ENCODE assay signal across 27 mouse cellular contexts in the genomic region with DNA sequence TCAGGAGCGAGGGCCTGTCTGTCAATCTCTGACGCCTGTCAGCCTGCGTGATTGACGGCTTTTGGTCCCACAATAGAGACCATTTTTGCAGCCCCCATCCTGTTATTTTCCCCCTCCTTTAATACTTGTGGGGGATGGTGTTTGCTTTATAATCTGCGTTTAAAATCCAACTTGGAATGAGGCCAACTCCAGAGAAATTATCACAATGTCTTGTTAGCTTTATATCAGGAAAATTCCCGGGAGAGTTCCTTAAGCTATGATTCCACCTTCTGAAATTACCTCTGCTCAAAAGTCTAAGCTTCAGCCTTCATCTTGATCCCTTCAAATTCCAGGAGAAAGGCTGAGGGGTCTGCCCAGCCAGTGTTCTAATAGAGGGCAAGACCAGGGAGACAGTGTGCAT.
DNase-seq lines count a peak whose midpoint lies in the region; ATAC-seq and TF ChIP-seq lines count a peak whose summit lies in the region.
"Had no signal": no experiment of that assay in that cellular context is flagged by ENCODE, and none has a peak within 500 bp of the region (broad histone marks: within the 10 kb centered on the region; RNA-seq: fewer than 3 reads in every experiment).

No protein-coding gene starts in this region.

- no peak overlapping the region for H3K27ac ChIP-seq in embryonic facial prominence, embryonic 14.5 days (replicated peaks; ENCODE audit: low read depth, low read length)
- H3K27ac ChIP-seq in embryonic facial prominence, embryonic 10.5 days (replicated peaks) = no peak overlapping the region
- H3K27ac ChIP-seq in forebrain, embryonic 14.5 days (ENCODE audit: low read depth, low read length) = no peak overlapping the region
- no peak overlapping the region for H3K27ac ChIP-seq in forebrain, postnatal 0 days (ENCODE audit: low read depth, low read length)
- H3K27ac ChIP-seq in hindbrain, postnatal 0 days = no peak overlapping the region
- H3K27ac ChIP-seq in hindbrain, embryonic 11.5 days (ENCODE audit: low read depth, low read length) = no peak overlapping the region
- H3K27ac ChIP-seq in forebrain, embryonic 16.5 days (ENCODE audit: low read length) = no peak overlapping the region
- no peak overlapping the region for H3K27ac ChIP-seq in layer of hippocampus, adult 2 months
- H3K27ac ChIP-seq: embryonic facial prominence, embryonic 13.5 days; heart, embryonic 15.5 days; hindbrain, embryonic 10.5 days had no signal

- H3K36me3 ChIP-seq in embryonic facial prominence, embryonic 14.5 days (ENCODE audit: control insufficient read depth, insufficient read depth, low read length) = no peaks in the 10 kb centered on the region
- H3K36me3 ChIP-seq in embryonic facial prominence, embryonic 10.5 days (replicated peaks) = no peaks in the 10 kb centered on the region
- H3K36me3 ChIP-seq in forebrain, embryonic 14.5 days (ENCODE audit: control insufficient read depth, insufficient read depth, low read length) = no peaks in the 10 kb centered on the region
- H3K36me3 ChIP-seq in forebrain, postnatal 0 days (ENCODE audit: insufficient read depth) = no peaks in the 10 kb centered on the region
- no peaks in the 10 kb centered on the region for H3K36me3 ChIP-seq in hindbrain, postnatal 0 days (ENCODE audit: insufficient read depth, low read length)
- no peaks in the 10 kb centered on the region for H3K36me3 ChIP-seq in hindbrain, embryonic 11.5 days (ENCODE audit: control insufficient read depth, insufficient read depth, low read length)
- no peaks in the 10 kb centered on the region for H3K36me3 ChIP-seq in forebrain, embryonic 16.5 days (ENCODE audit: control insufficient read depth, insufficient read depth)
- H3K36me3 ChIP-seq: embryonic facial prominence, embryonic 13.5 days; heart, embryonic 12.5 days; heart, embryonic 15.5 days; hindbrain, embryonic 10.5 days had no signal

- peak; percentile 9 for DNase-seq in embryonic facial prominence, embryonic 14.5 days (ENCODE audit: low spot score)
- DNase-seq in embryonic facial prominence, embryonic 10.5 days (ENCODE audit: low spot score) = no peak
- peak; percentile 59 for DNase-seq in forebrain, embryonic 14.5 days (ENCODE audit: low spot score)
- DNase-seq in forebrain, postnatal 0 days = no peak
- peak; percentile 26 for DNase-seq in hindbrain, postnatal 0 days (ENCODE audit: low spot score)
- no peak for DNase-seq in hindbrain, embryonic 11.5 days (ENCODE audit: low spot score)
- DNase-seq in layer of hippocampus, adult 2 months (ENCODE audit: low spot score in 2 of 2) = no peak
- DNase-seq: adrenal gland, postnatal 10 days; adrenal gland, postnatal 36 days; cerebellum, adult 11 months; cerebellum, adult 2 months; cerebellum, adult 9-11 months; cerebellum, postnatal 25 days; gastrocnemius, postnatal 10 days; gastrocnemius, postnatal 36 days; heart, postnatal 10 days; heart, postnatal 36 days; kidney, adult 18-20 months; kidney, adult 9 months had no signal

- ATAC-seq in embryonic facial prominence, embryonic 14.5 days (ENCODE audit: low read depth) = no peak
- no peak for ATAC-seq in forebrain, embryonic 14.5 days
- ATAC-seq in forebrain, postnatal 0 days = no peak
- no peak for ATAC-seq in hindbrain, postnatal 0 days
- no peak for ATAC-seq in hindbrain, embryonic 11.5 days (ENCODE audit: low FRiP score)
- ATAC-seq in forebrain, embryonic 16.5 days = peak; percentile 52; the same call in 1 of the 2 replicates
- ATAC-seq: hindbrain, embryonic 16.5 days; inflammation-experienced regulatory T-cells, adult 6 months; intestine, embryonic 16.5 days had no signal

- no peak for TF ChIP-seq CTCF in forebrain, postnatal 0 days (IDR thresholded peaks at IDR 0.05; ENCODE audit: low read depth)
- TF ChIP-seq CTCF in hindbrain, postnatal 0 days (IDR thresholded peaks at IDR 0.05; ENCODE audit: low read depth) = no peak
- no peak for TF ChIP-seq CTCF in layer of hippocampus, adult 2 months (conservative IDR thresholded peaks at IDR 0.05)

- peaks cover 5% of the 10 kb centered on the region; the same call in 1 of the 2 replicates for H3K4me1 ChIP-seq in embryonic facial prominence, embryonic 14.5 days (ENCODE audit: control insufficient read depth, insufficient read depth, low read length)
- H3K4me1 ChIP-seq in embryonic facial prominence, embryonic 10.5 days = peaks cover 12% of the 10 kb centered on the region
- no peaks in the 10 kb centered on the region; the same call in 1 of the 2 replicates for H3K4me1 ChIP-seq in forebrain, embryonic 14.5 days (ENCODE audit: control insufficient read depth, insufficient read depth, low read length)
- no peaks in the 10 kb centered on the region for H3K4me1 ChIP-seq in forebrain, postnatal 0 days (ENCODE audit: insufficient read depth)
- no peaks in the 10 kb centered on the region for H3K4me1 ChIP-seq in hindbrain, postnatal 0 days (ENCODE audit: insufficient read depth, low read length)
- no peaks in the 10 kb centered on the region for H3K4me1 ChIP-seq in hindbrain, embryonic 11.5 days (replicated peaks; ENCODE audit: control insufficient read depth, insufficient read depth, low read length)
- H3K4me1 ChIP-seq in forebrain, embryonic 16.5 days (replicated peaks; ENCODE audit: control insufficient read depth, insufficient read depth, low read length) = peaks cover 10% of the 10 kb centered on the region
- H3K4me1 ChIP-seq: heart, embryonic 12.5 days; heart, embryonic 15.5 days had no signal

- H3K4me3 ChIP-seq in embryonic facial prominence, embryonic 14.5 days (ENCODE audit: low read depth, low read length) = no peak overlapping the region
- H3K4me3 ChIP-seq in embryonic facial prominence, embryonic 10.5 days = no peak overlapping the region
- no peak overlapping the region for H3K4me3 ChIP-seq in forebrain, embryonic 14.5 days (ENCODE audit: low read depth, low read length)
- no peak overlapping the region for H3K4me3 ChIP-seq in forebrain, postnatal 0 days (ENCODE audit: low read depth, low read length)
- no peak overlapping the region for H3K4me3 ChIP-seq in hindbrain, postnatal 0 days (ENCODE audit: low read length)
- no peak overlapping the region for H3K4me3 ChIP-seq in hindbrain, embryonic 11.5 days (ENCODE audit: low read depth, low read length)
- no peak overlapping the region for H3K4me3 ChIP-seq in forebrain, embryonic 16.5 days (replicated peaks; ENCODE audit: low read length)
- no peak overlapping the region for H3K4me3 ChIP-seq in layer of hippocampus, adult 2 months
- H3K4me3 ChIP-seq: embryonic facial prominence, embryonic 13.5 days; heart, embryonic 12.5 days; heart, embryonic 15.5 days; hindbrain, embryonic 10.5 days had no signal

- 46% methylated on average over 6 of the region's 6 CpGs for WGBS in embryonic facial prominence, embryonic 14.5 days
- 69% methylated on average over 6 of the region's 6 CpGs for WGBS in embryonic facial prominence, embryonic 10.5 days
- 52% methylated on average over 6 of the region's 6 CpGs for WGBS in forebrain, embryonic 14.5 days
- 42% methylated on average over 6 of the region's 6 CpGs for WGBS in forebrain, postnatal 0 days
- 53% methylated on average over 6 of the region's 6 CpGs for WGBS in hindbrain, postnatal 0 days
- WGBS in hindbrain, embryonic 11.5 days = 66% methylated on average over 6 of the region's 6 CpGs
- WGBS in forebrain, embryonic 16.5 days = 39% methylated on average over 6 of the region's 6 CpGs

- no peaks in the 10 kb centered on the region for H3K9me3 ChIP-seq in embryonic facial prominence, embryonic 14.5 days (ENCODE audit: control insufficient read depth, low read length)
- no peaks in the 10 kb centered on the region for H3K9me3 ChIP-seq in embryonic facial prominence, embryonic 10.5 days
- H3K9me3 ChIP-seq in forebrain, embryonic 14.5 days (replicated peaks; ENCODE audit: control insufficient read depth, low read length) = no peaks in the 10 kb centered on the region
- no peaks in the 10 kb centered on the region for H3K9me3 ChIP-seq in forebrain, postnatal 0 days (ENCODE audit: low read length)
- H3K9me3 ChIP-seq in hindbrain, postnatal 0 days (ENCODE audit: low read length) = no peaks in the 10 kb centered on the region
- H3K9me3 ChIP-seq in hindbrain, embryonic 11.5 days (ENCODE audit: control insufficient read depth, low read length) = no peaks in the 10 kb centered on the region
- H3K9me3 ChIP-seq in forebrain, embryonic 16.5 days (ENCODE audit: control insufficient read depth, low read length) = no peaks in the 10 kb centered on the region
- H3K9me3 ChIP-seq: embryonic facial prominence, embryonic 13.5 days; heart, embryonic 12.5 days; heart, embryonic 15.5 days; hindbrain, embryonic 10.5 days had no signal

- no peak overlapping the region for H3K4me2 ChIP-seq in embryonic facial prominence, embryonic 14.5 days (ENCODE audit: low read depth, low read length)
- H3K4me2 ChIP-seq in forebrain, embryonic 14.5 days (ENCODE audit: low read length) = no peak overlapping the region
- no peak overlapping the region for H3K4me2 ChIP-seq in forebrain, postnatal 0 days (ENCODE audit: low read depth)
- H3K4me2 ChIP-seq in hindbrain, postnatal 0 days (ENCODE audit: low read depth, low read length) = no peak overlapping the region
- no peak overlapping the region for H3K4me2 ChIP-seq in hindbrain, embryonic 11.5 days (replicated peaks; ENCODE audit: low read depth, low read length)
- H3K4me2 ChIP-seq in forebrain, embryonic 16.5 days (ENCODE audit: low read length) = no peak overlapping the region
- H3K4me2 ChIP-seq: embryonic facial prominence, embryonic 13.5 days; heart, embryonic 12.5 days; heart, embryonic 15.5 days had no signal

- H3K27me3 ChIP-seq in embryonic facial prominence, embryonic 14.5 days (replicated peaks; ENCODE audit: control insufficient read depth, insufficient read depth, low read length) = no peaks in the 10 kb centered on the region
- H3K27me3 ChIP-seq in embryonic facial prominence, embryonic 10.5 days (replicated peaks; ENCODE audit: low read depth, poor library complexity, severe bottlenecking) = peaks cover 36% of the 10 kb centered on the region
- H3K27me3 ChIP-seq in forebrain, embryonic 14.5 days (replicated peaks; ENCODE audit: control insufficient read depth, insufficient read depth, low read length) = no peaks in the 10 kb centered on the region
- no peaks in the 10 kb centered on the region for H3K27me3 ChIP-seq in forebrain, postnatal 0 days (ENCODE audit: insufficient read depth, low read length)
- 0 out of 2 replicates have a peak, but pooled peaks cover 5% of the 10 kb centered on the region for H3K27me3 ChIP-seq in hindbrain, postnatal 0 days (ENCODE audit: insufficient read depth, low read length)
- no peaks in the 10 kb centered on the region; the same call in 1 of the 2 replicates for H3K27me3 ChIP-seq in hindbrain, embryonic 11.5 days (ENCODE audit: control insufficient read depth, insufficient read depth, low read length)
- no peaks in the 10 kb centered on the region for H3K27me3 ChIP-seq in forebrain, embryonic 16.5 days (replicated peaks; ENCODE audit: control insufficient read depth, insufficient read depth, low read length)

- no peak overlapping the region for H3K9ac ChIP-seq in embryonic facial prominence, embryonic 14.5 days (ENCODE audit: low read depth, low read length)
- H3K9ac ChIP-seq in forebrain, embryonic 14.5 days (ENCODE audit: low read length) = no peak overlapping the region
- H3K9ac ChIP-seq in forebrain, postnatal 0 days = no peak overlapping the region
- H3K9ac ChIP-seq in hindbrain, postnatal 0 days (replicated peaks; ENCODE audit: low read length) = no peak overlapping the region
- no peak overlapping the region for H3K9ac ChIP-seq in hindbrain, embryonic 11.5 days (ENCODE audit: low read depth, low read length)
- H3K9ac ChIP-seq in forebrain, embryonic 16.5 days (replicated peaks; ENCODE audit: low read depth, low read length) = no peak overlapping the region
- H3K9ac ChIP-seq: embryonic facial prominence, embryonic 13.5 days; heart, embryonic 12.5 days; heart, embryonic 15.5 days had no signal

Comparison
In these comparisons a context has a peak if more than half of its experiments do, and no peak if none do; other contexts are left out.
1. DNase-seq: peak in embryonic facial prominence, embryonic 14.5 days (single experiment), forebrain, embryonic 14.5 days (single experiment) and hindbrain, postnatal 0 days (single experiment); none in embryonic facial prominence, embryonic 10.5 days (single experiment), forebrain, postnatal 0 days (single experiment), hindbrain, embryonic 11.5 days (single experiment) and layer of hippocampus, adult 2 months (0 of 2).